Mouse (Mus musculus) left cerebral cortex, postnatal 36 days (tissue): Measurements from ENCODE around the gene Mxra8. TPM values are rescaled to one million over a fixed set of nuclear protein-coding genes. Genes with fewer than 3 reads are reported as not detected.

Source experiments
- microRNA-seq: library from miRNA; unstranded; fragments of <30 nt; microRNA quantifications from one replicate; pipeline ENCODE4 v1.2.0, GENCODE M21; 2022
- total RNA-seq, 2 experiments: library from RNA; stranded (reverse); gene quantifications; 2 replicates each; pipeline ENCODE4 v1.2.3; 2021

Mxra8 gene
- total RNA-seq, 2 experiments from 2014 or later = 5.8 to 10.3 TPM

Small RNAs within 50 kb of the gene (microRNA-seq; reads per million reads assigned to microRNA genes)
- gene Gm27743 = not detected

Other genes starting within 250 kb of the Mxra8 start
- gene Slc35e2, start 238.3 kb upstream of the Mxra8 start, total RNA-seq = 10 to 100 TPM; 49.6 to 52.6 TPM
- gene Cdk11b, start 214.8 kb upstream of the Mxra8 start, total RNA-seq = 10 to 100 TPM; 44.0 to 53.0 TPM
- not detected for gene Gm10563, start 194.3 kb upstream of the Mxra8 start, total RNA-seq
- gene Mmp23, start 186.3 kb upstream of the Mxra8 start, total RNA-seq = 1 to 10 TPM; 1.1 to 5.3 TPM
- 100 to 1,000 TPM; 113 to 122 TPM for gene Mib2, start 170.5 kb upstream of the Mxra8 start, total RNA-seq
- gene Fndc10, start 145.3 kb upstream of the Mxra8 start, total RNA-seq = 10 to 100 TPM; 26.4 to 35.9 TPM
- gene Ssu72, start 134.9 kb upstream of the Mxra8 start, total RNA-seq = 100 to 1,000 TPM in 1 of 2 experiments, 10 to 100 TPM in 1; 87.0 to 104 TPM
- 10 to 100 TPM; 55.5 to 62.2 TPM for gene Tmem240, start 104.9 kb upstream of the Mxra8 start, total RNA-seq
- gene Atad3a, start 78.6 kb upstream of the Mxra8 start, total RNA-seq = 10 to 100 TPM; 37.5 to 48.3 TPM
- 10 to 100 TPM; 13.1 to 13.4 TPM for gene Vwa1, start 65.0 kb upstream of the Mxra8 start, total RNA-seq
- gene Tmem88b, start 53.8 kb upstream of the Mxra8 start, total RNA-seq = 10 to 100 TPM; 18.3 to 30.0 TPM
- not detected for gene Ankrd65, start 49.2 kb upstream of the Mxra8 start, total RNA-seq
- gene Mrpl20, start 36.8 kb upstream of the Mxra8 start, total RNA-seq = 10 to 100 TPM; 77.3 to 91.6 TPM
- 10 to 100 TPM; 50.4 to 84.5 TPM for gene Ccnl2, start 27.2 kb upstream of the Mxra8 start, total RNA-seq
- gene Aurkaip1, start 8.4 kb upstream of the Mxra8 start, total RNA-seq = 100 to 1,000 TPM in 1 of 2 experiments, 10 to 100 TPM in 1; 88.7 to 101 TPM
- gene Dvl1, start 7.7 kb downstream of the Mxra8 start, total RNA-seq = 10 to 100 TPM; 85.8 to 91.7 TPM
- under 1 TPM; 0.11 to 0.15 TPM for gene Tas1r3, start 23.7 kb downstream of the Mxra8 start, total RNA-seq
- gene Cptp, start 29.8 kb downstream of the Mxra8 start, total RNA-seq = 10 to 100 TPM; 31.2 to 35.2 TPM
- gene Ints11, start 29.9 kb downstream of the Mxra8 start, total RNA-seq = 10 to 100 TPM; 33.2 to 34.0 TPM
- 10 to 100 TPM; 56.3 to 67.4 TPM for gene Pusl1, start 52.1 kb downstream of the Mxra8 start, total RNA-seq
- gene Acap3, start 52.1 kb downstream of the Mxra8 start, total RNA-seq = 100 to 1,000 TPM; 137 to 150 TPM
- 10 to 100 TPM; 78.8 to 80.1 TPM for gene Ube2j2, start 104.2 kb downstream of the Mxra8 start, total RNA-seq
- gene C1qtnf12, start 122.6 kb downstream of the Mxra8 start, total RNA-seq = 10 to 100 TPM; 18.1 to 19.5 TPM
- 10 to 100 TPM in 1 of 2 experiments, 1 to 10 TPM in 1; 9.9 to 11.1 TPM for gene B3galt6, start 153.0 kb downstream of the Mxra8 start, total RNA-seq
- gene Sdf4, start 153.2 kb downstream of the Mxra8 start, total RNA-seq = 100 to 1,000 TPM; 184 to 206 TPM
- 1 to 10 TPM in 1 of 2 experiments, under 1 TPM in 1; 0.39 to 1.9 TPM for gene Tnfrsf4, start 174.2 kb downstream of the Mxra8 start, total RNA-seq
- gene Tnfrsf18, start 186.5 kb downstream of the Mxra8 start, total RNA-seq = not detected
- not detected for gene Ttll10, start 219.7 kb downstream of the Mxra8 start, total RNA-seq